Mouse (Mus musculus) bone marrow macrophage, adult 2 months (primary cell): ENCODE measurements around the gene Hamp2. TPM values are rescaled to one million over a fixed set of nuclear protein-coding genes. Genes with fewer than 3 reads are reported as not detected.
"Not testable (repeated sequence)": the region's sequence is repeated elsewhere in the genome, so short reads cannot be mapped to it uniquely, and the experiment has no call there.

Experiments used
- H3K27ac ChIP-seq: 2 replicates; pipeline ENCODE4 v1.5.1; 2012; ENCODE audit warnings: low read depth, low read length; ENCODE audit not compliant: insufficient read depth
- H3K4me1 ChIP-seq: 2 replicates; pipeline ENCODE4 v1.6.1; 2012; ENCODE audit warnings: low read length; ENCODE audit not compliant: control insufficient read depth, insufficient read depth
- H3K4me3 ChIP-seq: 2 replicates; pipeline ENCODE4 v1.5.1; 2012; ENCODE audit warnings: mild to moderate bottlenecking, low read length, moderate library complexity; ENCODE audit not compliant: insufficient read depth
- CTCF ChIP-seq: IDR thresholded peaks from 2 replicates; pipeline ENCODE4 v1.5.1; 2012; ENCODE audit warnings: low read depth, mild to moderate bottlenecking, low read length, moderate library complexity
- POLR2A ChIP-seq: IDR thresholded peaks from 2 replicates; pipeline ENCODE4 v1.6.1; 2012; ENCODE audit warnings: mild to moderate bottlenecking, low read depth, low read length, borderline replicate concordance
- polyA plus RNA-seq: library from polyadenylated mRNA; stranded (reverse); fragments of >200 nt; gene quantifications from 2 replicates; pipeline ENCODE4 v1.2.4, GENCODE M21; 2012; ENCODE audit not compliant: missing spikeins, insufficient read depth, insufficient read length

Gene Hamp2
- polyA plus RNA-seq, 1 experiment: not detected

- TF ChIP-seq POLR2A (no peak), CTCF (no peak)
- H3K4me1 ChIP-seq: peaks cover 40% of the 10 kb centered on the region
- no peak overlapping the region for H3K4me3 ChIP-seq
- H3K27ac ChIP-seq: peak overlapping the region; percentile 94
Measured at GRCm38 (mm10) chr7:30954036-30954435, 29.6 kb upstream of the Hamp2 start.

DNA sequence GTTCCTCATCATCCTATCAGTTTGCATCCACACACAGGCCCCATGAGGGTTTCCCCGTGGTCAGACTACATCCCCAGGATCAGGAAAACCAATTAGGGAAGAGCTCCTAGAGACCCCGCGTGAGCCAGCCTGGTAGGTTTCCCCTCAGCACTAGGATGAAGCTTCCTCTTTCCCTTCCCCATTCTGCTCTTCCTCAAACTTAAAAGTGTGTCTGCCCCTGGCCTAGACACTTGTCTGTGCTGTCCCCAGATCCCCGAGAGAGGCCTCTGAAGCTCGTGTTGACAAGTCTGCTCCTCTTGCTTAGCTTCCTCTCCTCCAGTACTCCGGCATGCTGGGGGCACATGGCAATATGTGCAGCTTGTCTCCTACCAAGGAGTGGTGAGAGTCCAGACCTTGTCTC, 29.0 kb upstream of the Hamp2 start:
- Histone ChIP-seq H3K27ac (peak overlapping the region; percentile 94), H3K4me1 (peaks cover 38% of the 10 kb centered on the region), H3K4me3 (no peak overlapping the region)
- TF ChIP-seq POLR2A (no peak), CTCF (no peak)

GRCm38 (mm10) chr7:30952441-30953265, 28.2 kb upstream of the Hamp2 start:
- peak overlapping the region; percentile 70 for H3K27ac ChIP-seq
- peaks cover 34% of the 10 kb centered on the region for H3K4me1 ChIP-seq
- H3K4me3 ChIP-seq: peak overlapping the region; percentile 6; the same call in 1 of the 2 replicates
- TF ChIP-seq POLR2A (no peak), CTCF (no peak)

- H3K4me3 ChIP-seq, H3K27ac ChIP-seq: not testable (repeated sequence)
- H3K4me1 ChIP-seq: peaks cover 29% of the 10 kb centered on the region
Measured at GRCm38 (mm10) chr7:30949902-30950301, 25.4 kb upstream of the Hamp2 start.

- no peak for TF ChIP-seq CTCF
- no peak for TF ChIP-seq POLR2A
- 0 out of 2 replicates have a peak, but pooled peaks cover 4% of the 10 kb centered on the region for H3K4me1 ChIP-seq
- no peak overlapping the region for H3K4me3 ChIP-seq
- H3K27ac ChIP-seq: no peak overlapping the region
Measured at GRCm38 (mm10) chr7:30945876-30946275, 21.4 kb upstream of the Hamp2 start.

DNA sequence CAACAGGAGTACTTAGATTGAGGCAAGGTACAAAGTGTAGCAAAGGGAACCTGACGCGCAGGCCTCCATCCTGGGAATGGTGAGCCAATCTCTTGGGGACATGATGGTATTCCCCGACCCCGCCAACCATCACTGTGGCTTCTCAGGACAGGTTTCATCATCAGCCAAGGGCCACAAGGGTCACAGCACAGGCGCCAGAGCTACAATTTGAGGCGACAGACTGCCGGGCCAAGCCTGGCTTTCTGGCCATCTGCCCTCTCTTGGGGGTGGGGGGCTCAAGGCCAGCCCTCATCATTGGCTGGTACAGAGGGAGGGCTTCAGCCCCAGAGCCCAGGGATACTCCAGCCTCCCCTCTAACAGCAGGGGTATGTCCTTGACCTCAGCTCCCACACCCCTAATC, 21.0 kb upstream of the Hamp2 start:
- H3K27ac ChIP-seq, H3K4me3 ChIP-seq: not testable (repeated sequence)

GRCm38 (mm10) chr7:30944706-30945105, 20.2 kb upstream of the Hamp2 start:
- not testable (repeated sequence) for H3K4me3 ChIP-seq, H3K4me1 ChIP-seq, H3K27ac ChIP-seq

More for the DNA sequence above, 21.0 kb upstream of the Hamp2 start:
- H3K4me1 ChIP-seq: not testable (repeated sequence)

- Histone ChIP-seq H3K4me1 (0 out of 2 replicates have a peak, but pooled peaks cover 4% of the 10 kb centered on the region), H3K4me3 (no peak within 1 kb of the TSS), H3K27ac (no peak within 1 kb of the TSS)
- no peak for TF ChIP-seq POLR2A
Measured at GRCm38 (mm10) chr7:30943909-30944635, 19.6 kb upstream of the Hamp2 start, which contains the start of gene Hamp. Gene Hamp (minus strand): TSS chr7:30944032.

- not testable (repeated sequence) for H3K4me3 ChIP-seq, H3K4me1 ChIP-seq, H3K27ac ChIP-seq
Measured at GRCm38 (mm10) chr7:30942365-30942764, 17.9 kb upstream of the Hamp2 start.

DNA sequence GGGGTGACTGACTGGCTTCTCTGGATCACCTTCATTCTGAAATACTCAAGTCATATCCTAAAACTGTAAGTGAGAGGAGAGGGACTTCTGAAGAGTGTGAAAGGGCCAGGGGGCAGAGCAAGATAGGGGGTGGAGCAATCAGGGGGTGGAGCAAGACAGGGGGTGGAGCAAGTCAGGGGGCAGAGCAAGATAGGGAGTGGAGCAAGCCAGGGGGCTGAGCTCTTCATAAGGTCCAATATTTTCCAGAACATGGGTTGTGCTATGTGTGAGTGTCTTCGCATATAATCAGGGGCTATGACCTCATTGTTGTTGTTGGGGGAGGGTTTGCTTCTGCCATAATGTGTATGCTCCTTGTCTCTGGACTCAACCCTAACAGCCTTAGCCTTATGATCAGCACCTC, 15.6 kb upstream of the Hamp2 start:
- H3K27ac ChIP-seq, H3K4me3 ChIP-seq, H3K4me1 ChIP-seq: not testable (repeated sequence)

DNA sequence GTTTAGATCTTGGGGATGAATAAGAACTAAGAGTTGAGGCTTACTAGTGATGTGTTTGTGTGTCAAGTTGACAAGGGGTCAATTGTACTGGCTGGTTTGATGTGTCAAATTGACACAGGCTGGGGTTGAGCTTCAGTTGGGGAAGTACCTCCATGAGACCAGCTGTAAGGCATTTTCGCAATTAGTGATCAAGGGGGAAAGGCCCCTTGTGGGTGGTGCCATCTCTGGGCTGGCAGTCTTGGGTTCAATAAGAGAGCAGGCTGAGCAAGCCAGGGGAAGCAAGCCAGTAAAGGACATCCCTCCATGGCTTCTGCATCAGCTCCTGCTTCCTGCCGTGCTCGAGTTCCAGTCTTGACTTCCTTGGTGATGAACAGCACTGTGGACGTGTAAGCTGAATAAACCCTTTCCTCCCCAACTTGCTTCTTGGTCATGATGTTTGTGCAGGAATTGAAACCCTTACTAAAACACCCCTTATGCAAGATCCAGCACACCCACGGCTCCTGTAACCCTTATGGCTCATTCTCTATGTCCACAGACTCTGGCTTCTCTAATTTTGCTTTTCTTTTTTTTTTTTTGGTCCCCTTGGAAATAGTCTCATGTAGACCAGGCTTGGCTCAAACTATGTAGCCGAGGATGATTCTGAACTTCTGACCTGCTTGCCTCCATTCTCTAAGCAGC, 11.1 kb upstream of the Hamp2 start:
- H3K4me1 ChIP-seq, H3K27ac ChIP-seq, H3K4me3 ChIP-seq: not testable (repeated sequence)
